Mouse (Mus musculus): ENCODE results near the gene Castor1.
A peak's percentile ranks its signal among the peaks of the same experiment; 100 is the strongest.
"Not testable (repeated sequence)": the region's sequence is repeated elsewhere in the genome, so short reads cannot be mapped to it uniquely, and the experiment has no call there.

Gene Castor1

GRCm38 (mm10) chr11:4217914-4218629 is at the start of gene Castor1:
TSS of gene Castor1 (plus strand) at chr11:4218225.
- DNase-seq = peak; percentile 87

- DNase-seq = no peak
These were observed 43.4 kb upstream of the Castor1 start for GRCm38 (mm10) chr11:4174586-4174985.

GRCm38 (mm10) chr11:4177716-4178115 is 40.3 kb upstream of the Castor1 start:
- DNase-seq = no peak

GRCm38 (mm10) chr11:4182061-4182460 is 36.0 kb upstream of the Castor1 start:
- DNase-seq = no peak

- DNase-seq = no peak
These were observed 34.5 kb upstream of the Castor1 start for GRCm38 (mm10) chr11:4183511-4183910.

GRCm38 (mm10) chr11:4184251-4184952 is 33.6 kb upstream of the Castor1 start:
- DNase-seq = no peak

- not testable (repeated sequence) for DNase-seq
These were observed 32.5 kb upstream of the Castor1 start for GRCm38 (mm10) chr11:4185480-4185879.

- DNase-seq = peak; percentile 99
These were observed 31.3 kb upstream of the Castor1 start, which contains the start of gene Tbc1d10a for GRCm38 (mm10) chr11:4186486-4187317. TSS of gene Tbc1d10a (plus strand) at chr11:4186789.

GRCm38 (mm10) chr11:4187318-4187700 is 30.7 kb upstream of the Castor1 start:
- no peak for DNase-seq

GRCm38 (mm10) chr11:4189182-4189581 is 28.8 kb upstream of the Castor1 start:
- no peak for DNase-seq

GRCm38 (mm10) chr11:4190677-4191076 is 27.3 kb upstream of the Castor1 start:
- no peak for DNase-seq

GRCm38 (mm10) chr11:4192757-4193156 is 25.3 kb upstream of the Castor1 start:
- no peak for DNase-seq

GRCm38 (mm10) chr11:4193420-4193819 is 24.6 kb upstream of the Castor1 start:
- DNase-seq = no peak

GRCm38 (mm10) chr11:4195597-4196031 is 22.4 kb upstream of the Castor1 start:
- no peak for DNase-seq

GRCm38 (mm10) chr11:4196636-4197035 is 21.4 kb upstream of the Castor1 start:
- DNase-seq = no peak

- no peak for DNase-seq
These were observed 20.3 kb upstream of the Castor1 start for GRCm38 (mm10) chr11:4197691-4198090.

- no peak for DNase-seq
These were observed 15.9 kb upstream of the Castor1 start for GRCm38 (mm10) chr11:4201981-4202700.

GRCm38 (mm10) chr11:4202995-4203704 is 14.9 kb upstream of the Castor1 start:
- DNase-seq = peak; percentile 25

GRCm38 (mm10) chr11:4203705-4204074 is 14.3 kb upstream of the Castor1 start:
- peak; percentile 69 for DNase-seq

GRCm38 (mm10) chr11:4205097-4205655 is 12.8 kb upstream of the Castor1 start:
- DNase-seq = no peak

- DNase-seq = no peak
These were observed 12.1 kb upstream of the Castor1 start for GRCm38 (mm10) chr11:4205951-4206350.

GRCm38 (mm10) chr11:4206563-4206962 is 11.5 kb upstream of the Castor1 start:
- peak; percentile 61 for DNase-seq
